Mouse (Mus musculus) layer of hippocampus, adult 9-11 months (tissue): ENCODE data around the gene Homer1.

Experiments used
- DNase-seq: peaks from one replicate; pipeline ENCODE4 v3.0.0; 2022

Gene Homer1

DNA sequence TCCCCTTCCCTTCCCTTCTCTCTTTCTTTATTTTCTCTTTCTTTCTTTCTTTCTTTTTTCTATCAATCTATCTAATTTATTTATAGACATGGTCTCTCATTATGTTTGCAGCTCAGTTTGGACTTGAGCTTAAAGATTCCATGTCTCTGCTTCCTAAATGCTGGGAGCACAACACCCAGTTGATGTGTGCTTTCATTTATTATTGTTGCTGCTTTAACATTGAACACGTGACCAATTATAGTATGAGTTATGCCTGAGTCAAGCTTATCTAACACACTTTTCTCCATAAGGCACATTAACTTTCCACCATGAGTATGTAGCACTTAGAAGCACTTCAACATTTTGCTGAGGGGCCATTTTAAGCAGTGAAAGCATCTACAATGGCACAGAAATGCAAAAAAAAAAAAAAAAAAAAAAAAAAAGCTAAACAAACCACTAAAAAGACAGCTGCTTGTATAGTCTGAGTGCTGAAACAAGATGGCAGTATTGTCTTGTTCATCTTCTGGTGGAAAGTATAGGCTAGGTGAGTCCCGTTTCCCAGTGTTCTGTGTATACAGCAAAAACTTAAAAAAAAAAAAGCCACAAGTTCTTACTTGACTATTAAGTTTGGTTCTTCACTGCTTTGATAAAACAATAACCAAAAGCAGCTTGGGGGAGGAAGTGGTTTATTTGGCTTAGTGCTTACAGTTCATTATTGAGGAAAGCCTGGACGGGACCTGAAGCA is 41.3 kb downstream of the Homer1 start:
- DNase-seq, result no peak

DNA sequence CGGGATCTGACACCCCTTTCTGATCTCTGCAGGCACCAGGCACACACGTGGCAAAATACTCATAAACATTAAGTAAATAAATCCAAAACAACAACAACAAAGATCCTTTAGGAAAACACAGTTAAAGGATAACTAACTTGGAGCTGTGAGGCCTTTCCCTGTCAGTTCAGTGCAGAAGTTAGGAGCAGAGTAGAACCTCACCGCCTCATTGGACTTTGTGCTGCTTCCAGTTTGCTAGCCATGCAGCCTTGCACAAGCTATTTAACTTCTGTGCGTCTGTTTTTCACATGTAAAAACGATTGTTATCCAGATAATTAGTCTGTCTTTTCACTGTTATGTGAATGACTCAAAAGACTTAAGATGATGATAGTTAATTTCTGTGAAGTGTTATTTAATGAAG is 43.2 kb downstream of the Homer1 start:
- no peak for DNase-seq

DNA sequence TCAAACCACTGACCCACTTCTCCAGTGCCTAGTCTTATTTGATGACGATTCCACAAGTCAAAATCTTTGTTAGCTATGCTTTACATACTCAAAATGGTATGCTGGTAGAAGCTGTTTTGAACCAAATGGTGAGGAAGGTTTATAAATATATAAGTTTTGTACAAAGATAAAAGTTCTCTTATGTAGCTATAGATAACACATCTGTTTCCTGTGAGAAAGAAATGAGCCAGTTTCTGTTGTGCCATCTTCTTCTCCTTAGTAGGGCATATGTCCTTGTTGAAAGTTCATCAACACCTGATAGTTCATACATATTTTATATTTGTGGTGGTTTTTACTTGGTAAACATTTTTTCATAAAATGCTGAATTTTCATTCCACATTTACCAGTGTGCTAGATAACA is 45.0 kb downstream of the Homer1 start:
- no peak for DNase-seq

DNA sequence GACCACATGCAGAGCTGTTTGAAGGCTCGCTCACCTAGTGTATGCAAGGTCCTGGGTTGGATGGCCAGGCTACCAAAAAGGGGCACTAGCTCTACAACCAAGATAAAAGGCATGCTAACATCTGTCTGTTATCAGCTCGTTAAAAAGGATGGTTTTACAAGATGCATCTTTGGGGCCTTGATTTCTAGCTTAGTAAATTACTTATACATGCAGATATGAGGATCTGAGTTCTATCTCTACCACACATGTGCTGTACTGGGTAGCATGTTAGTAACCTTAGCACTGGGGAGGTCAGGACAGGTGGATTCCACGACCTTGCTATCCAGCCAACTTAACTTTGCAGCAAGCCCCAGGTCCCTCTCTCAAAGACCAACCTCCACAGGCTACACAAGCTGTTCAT is 46.4 kb downstream of the Homer1 start:
- no peak for DNase-seq

DNA sequence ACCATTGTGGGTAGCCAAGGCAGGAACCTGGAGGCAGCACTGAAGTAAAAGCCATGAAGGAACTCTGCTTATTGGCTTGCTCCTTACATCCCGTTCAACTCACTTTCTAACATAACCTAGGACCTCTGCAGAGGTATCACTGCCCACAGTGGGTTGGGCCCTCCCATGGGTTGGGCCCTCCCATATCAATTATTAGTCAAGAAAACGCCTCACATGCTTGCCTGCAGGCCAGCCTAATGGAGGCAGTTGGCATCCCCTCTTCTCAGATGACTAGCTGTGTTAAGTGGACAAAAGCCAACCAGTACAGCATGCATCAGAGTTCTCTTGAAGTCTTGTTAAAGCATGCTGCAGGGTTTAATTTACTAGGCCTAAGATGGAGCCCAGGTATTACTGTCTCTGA is 52.6 kb downstream of the Homer1 start:
- no peak for DNase-seq

DNA sequence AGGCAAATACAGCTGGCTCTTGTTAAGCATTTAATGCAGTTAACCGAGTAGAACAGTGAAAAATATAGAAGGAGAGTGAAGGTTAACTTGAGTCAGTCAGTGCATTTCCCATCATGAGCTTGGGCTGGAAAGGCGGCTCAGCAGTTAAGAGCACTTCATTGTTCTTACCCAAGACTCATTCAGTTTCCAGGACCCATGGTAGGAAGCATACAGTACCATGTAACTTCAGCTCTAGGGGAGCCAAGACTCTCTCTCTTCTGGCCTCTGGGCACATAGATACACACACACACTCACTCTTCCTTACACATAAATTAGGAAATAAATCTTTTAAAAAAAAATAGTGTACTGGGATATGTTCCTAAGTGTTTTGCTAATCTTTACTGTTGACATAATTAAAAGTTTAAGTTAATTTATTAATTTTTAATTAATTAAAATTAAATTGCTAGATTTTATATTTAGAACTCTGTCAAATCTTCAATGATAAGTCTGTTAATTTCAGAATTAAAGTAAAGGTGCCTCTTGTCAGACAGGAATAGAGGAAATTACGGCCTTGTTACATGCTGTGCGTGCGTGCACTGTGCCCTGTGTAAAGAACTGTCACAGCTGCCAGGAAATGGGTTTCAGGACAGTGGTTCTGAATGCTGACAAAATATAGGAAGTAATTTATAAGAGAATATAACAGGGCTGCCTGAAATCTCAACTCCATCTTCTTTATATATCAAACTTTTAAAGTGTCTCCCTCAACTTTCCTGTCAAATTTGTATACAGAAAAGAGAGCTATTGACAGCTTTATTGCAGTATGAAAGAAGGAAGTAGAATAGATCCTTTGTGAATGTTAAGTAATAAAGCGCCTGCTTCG is 55.2 kb downstream of the Homer1 start:
- no peak for DNase-seq

DNA sequence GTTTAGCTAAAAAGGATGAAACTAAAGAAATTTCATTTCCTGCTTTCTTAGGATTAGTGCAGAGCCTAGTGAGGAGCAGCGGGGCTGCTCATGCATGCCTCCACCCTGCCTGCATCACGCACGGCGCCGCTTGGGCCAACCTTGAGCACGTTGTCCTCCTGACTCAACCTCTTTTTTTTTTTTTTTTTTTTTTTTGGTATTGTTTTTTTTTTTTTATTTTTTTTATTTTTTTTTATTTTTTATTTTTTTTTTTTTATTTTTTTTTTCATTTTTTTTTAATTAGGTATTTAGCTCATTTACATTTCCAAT is 55.8 kb downstream of the Homer1 start:
- DNase-seq, result no peak

DNA sequence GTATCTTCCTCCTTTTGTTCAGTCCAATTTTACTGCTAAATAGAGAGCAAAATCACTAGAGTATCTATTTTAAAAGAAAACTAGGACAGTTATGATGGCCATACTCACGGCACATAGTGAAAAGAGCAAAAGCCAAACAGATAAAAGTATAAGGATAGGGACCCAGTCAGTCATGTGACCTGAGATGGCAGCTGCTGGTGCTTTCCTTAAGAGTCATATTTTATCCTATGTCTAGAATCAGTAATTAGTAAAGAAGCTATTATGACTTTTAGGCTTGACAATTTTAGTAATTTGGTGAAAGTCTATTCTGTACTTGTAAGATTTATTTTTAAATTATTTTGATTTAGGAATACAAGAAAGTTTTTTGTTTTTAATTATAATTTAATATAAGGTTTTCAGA is 59.1 kb downstream of the Homer1 start:
- no peak for DNase-seq

DNA sequence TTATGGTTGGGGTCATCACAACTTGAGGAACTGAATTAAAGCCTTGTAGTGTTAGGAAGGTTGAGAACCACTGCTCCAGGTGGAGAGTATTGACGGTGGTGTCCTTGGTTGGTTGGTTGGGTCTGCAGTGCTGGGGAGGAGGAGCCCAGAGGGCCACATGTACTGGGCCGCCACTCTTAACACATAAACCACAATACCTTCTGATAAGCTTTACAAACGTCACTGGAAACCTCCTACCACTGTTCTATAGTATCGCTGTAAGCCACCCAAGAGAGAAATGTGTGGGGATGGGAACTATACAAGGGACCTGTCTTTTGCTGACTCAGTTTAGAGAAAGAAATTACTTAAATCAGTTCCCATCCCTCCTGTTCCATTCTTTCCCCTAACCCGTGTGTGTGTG is 68.1 kb downstream of the Homer1 start:
- DNase-seq, result no peak

DNA sequence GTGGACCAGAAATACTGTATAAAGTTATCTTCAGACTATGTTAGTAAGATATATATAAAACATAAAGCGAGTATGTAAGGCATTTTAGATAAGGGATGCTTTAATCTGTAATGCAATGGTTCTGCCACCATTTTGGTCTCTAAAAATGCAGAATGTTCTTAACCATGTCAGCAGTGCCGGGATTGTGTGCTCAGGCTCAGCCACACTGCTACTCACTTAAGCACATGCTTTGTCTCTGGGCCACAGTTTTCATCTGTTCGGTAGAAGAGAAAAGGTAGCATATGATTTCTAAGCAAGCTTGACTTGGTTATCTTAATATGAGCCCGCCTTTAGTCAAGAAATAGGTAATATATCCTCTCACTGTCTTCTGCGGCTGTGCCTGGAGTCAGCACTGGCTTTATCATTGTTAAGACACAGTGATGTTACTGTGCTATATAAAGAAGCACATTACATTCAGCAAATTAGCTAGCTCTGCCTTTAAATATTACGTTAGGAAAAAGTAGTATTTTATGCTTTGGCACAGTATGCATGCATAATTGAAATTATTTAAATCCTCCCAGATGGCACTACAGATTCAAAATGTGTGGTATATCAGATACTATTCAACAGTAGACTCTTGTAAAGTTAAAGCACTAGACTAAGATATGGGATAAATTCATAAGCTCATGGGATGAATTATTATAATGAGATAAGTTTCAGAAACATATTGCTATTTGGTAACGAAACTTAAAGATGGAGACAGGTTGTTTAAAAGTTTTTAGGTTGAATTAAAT is 69.6 kb downstream of the Homer1 start:
- no peak for DNase-seq

DNA sequence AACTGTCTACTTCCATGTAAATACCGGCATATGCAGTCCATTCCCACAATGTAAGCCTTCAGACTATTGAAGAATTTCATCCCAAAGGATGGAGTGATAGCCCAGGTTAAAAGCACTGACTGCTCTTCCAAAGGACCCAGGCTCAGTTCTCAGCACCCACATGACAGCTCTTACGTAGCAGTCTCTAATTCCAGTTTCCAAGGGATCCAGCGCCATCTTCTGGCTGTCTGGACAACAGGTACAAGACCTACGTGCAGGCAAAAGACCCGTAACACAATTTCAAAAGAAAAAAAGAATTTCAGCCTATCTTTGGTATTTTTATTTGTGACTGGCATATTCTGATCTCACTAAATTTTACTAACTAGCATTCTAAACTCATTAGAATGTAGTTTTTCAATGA is 75.0 kb downstream of the Homer1 start:
- DNase-seq, result no peak

DNA sequence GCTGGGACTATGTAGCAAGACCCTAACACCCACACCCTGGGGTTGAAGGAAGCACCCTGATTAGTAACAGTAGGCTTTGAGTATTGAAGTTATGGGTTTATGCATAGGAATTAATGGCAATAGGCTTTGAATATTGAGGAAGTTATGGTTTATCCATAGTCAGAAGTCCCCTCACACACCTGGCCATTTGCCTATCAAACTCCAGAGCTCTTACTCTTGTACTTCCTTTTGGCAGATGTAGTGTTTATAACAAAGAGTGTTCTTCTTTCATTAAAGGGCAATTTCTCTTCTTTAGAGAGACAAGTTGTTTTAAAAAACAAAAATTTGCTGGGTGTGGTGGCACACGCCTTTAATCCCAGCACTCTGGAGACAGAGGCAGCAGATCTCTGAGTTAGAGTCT is 79.1 kb downstream of the Homer1 start:
- no peak for DNase-seq

DNA sequence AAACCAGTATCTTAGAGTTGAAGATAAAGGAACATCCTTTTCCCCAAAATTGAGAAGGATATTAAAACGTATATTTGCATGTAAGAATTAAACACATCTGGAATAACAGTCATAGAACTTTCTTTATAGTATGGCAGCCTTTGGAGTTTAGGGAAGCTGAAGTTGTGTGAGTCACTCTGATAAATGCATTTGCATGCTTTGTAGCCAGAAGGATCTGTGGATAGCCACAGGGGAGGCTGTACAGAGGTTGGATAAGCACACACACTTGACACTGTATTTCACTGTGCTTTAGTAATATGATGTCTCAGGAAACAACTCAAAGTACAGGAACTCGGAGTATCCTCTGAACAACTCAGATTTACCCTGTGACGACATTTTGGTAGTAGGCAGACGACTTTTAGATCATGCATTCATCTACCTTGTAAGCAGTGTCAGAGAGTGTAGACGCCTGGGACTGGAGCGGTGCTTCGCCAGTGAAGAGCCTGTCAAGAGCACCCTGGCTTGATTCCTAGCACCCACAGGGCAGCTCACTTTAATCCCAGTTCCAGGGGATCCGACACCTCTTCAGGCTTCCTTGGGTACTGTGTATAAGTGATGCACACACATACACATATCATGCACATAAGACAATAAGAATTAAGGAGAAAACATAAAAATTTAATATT is 81.1 kb downstream of the Homer1 start:
- DNase-seq, result no peak

DNA sequence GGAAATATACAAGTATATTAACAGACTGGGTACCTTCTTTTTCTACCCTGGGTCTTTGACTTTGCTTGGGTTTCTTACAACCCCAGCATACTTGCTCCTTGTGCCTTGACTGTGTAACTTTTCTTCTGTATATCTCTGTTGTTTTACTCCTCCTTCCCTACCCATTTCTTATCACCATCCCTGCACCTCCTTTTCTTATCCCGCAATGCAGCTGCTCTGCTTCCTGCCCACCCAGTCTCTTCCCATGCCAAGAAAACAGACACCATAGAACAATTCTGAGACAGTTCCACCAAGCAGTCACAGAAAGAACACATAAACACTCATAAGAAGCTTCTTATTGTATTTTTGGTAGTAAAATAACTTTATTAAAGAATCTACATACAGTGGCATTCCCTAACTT is 81.9 kb downstream of the Homer1 start:
- no peak for DNase-seq

DNA sequence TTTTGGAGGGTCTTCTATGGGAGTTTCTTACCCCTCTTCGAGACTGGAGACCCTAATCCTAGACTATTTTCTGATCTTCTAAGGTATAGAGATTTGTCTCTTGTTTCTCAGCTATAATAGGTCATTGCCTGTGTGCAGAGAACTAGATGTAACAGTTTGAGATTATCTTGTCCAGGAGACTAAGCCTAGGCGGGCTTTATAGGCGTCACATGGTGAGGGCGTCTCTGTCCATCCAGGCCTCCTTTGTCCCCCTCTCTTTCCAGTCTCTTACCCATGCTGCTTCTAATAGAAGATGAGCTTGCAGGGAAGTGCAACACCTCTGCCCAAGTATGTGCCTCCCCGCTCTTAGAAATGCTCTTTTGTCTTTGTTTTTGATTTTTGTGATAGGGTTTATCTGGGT is 83.7 kb downstream of the Homer1 start:
- DNase-seq, result no peak

DNA sequence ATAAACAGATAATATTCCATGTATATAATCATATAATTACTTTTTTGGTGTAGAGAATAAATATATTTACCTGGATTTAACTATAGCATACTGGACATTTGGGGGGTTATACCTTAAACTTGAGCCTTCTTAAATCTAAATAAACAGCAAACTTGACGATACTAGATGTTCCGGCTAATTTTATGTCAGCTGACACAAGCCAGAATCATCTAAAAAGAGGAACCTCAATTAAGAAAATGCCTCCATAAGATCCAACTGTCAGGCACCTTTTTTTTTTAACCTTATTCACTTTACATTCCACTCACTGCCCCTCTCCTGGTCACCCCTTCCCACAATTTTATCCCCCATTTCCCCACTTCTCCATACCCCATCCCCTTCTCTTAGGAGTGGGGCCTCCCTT is 84.2 kb downstream of the Homer1 start:
- no peak for DNase-seq

DNA sequence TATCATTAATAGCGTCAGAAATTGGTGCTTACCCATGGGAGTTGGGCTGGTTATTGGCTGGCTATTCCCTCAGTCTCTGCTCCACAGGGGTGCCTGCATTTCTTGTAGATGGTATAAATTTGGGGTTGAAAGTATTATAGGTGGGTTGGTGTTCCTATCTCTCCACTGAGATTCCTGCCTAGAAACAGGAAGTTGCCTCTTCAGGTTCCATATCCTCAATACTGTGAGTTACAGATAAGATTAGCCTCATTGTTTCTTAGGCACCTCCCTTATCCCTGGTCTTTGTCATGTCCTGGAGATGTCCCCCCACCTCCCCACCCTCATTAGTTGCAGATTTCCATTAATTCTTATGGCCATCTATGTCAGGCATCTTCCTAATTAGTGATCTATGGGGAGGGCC is 85.0 kb downstream of the Homer1 start:
- no peak for DNase-seq

DNA sequence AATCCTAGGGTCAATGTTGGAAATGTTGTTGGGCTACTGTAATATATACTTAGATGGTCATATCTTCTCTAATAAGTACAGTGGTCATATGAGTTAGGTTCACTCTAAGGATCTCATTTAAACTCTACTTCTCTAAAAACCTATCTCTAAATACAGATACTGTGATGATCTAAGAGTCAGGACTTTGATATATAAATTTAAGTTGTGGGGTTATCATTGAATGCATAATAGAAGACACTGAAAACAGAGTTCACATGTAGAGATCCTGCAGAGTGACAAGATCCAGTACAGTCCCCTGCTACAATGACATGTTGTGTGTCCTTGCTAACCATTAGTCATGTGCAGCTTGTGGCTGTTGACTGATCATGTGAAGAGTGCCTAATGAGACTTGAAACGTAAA is 85.7 kb downstream of the Homer1 start:
- DNase-seq, result no peak

DNA sequence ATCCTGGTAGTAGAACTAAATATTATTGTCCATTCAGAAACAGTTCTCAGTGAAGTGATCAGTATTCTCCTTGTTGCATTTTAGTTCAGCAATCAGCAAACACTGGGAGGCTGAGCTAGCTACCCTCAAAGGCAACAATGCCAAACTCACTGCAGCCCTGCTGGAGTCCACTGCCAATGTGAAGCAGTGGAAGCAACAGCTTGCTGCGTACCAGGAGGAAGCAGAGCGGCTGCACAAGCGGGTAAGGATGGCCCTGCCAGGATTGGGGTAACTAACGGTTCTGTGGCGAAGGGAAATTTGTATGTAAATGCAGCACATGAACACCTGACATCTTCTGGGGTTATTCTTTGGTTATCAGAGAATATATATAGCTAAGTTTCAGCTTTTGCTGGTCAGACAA is 88.0 kb downstream of the Homer1 start:
- no peak for DNase-seq

DNA sequence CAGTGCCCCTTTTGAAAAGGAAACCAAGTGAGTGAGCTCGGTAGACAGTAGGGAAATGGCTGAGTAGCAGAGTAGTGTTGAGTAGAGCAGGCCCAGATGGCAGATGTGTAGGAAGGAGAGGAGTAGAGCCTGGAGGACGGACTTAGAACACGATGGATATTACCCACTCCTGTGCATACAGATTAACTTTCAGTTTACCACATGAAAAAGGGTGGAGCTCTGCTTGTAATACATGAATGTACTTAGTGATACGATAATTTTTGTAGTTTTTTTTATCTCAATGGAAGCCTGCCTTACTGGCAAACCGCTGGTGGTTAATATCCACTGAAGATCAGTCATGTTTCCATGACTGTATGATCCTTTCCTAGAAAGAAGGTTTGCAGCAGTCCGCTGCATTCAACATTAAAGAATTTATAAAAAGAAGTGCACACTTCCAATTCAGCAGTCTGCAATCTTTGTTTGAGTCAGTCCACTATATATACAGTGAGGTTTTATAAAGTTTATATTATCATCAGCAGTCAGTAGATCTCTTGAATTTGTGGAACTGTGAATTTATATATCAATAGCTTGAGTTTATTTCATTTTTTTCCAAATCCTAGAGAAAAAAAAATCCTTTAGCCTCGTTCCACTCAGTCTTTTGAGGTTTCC is 89.3 kb downstream of the Homer1 start:
- no peak for DNase-seq

DNA sequence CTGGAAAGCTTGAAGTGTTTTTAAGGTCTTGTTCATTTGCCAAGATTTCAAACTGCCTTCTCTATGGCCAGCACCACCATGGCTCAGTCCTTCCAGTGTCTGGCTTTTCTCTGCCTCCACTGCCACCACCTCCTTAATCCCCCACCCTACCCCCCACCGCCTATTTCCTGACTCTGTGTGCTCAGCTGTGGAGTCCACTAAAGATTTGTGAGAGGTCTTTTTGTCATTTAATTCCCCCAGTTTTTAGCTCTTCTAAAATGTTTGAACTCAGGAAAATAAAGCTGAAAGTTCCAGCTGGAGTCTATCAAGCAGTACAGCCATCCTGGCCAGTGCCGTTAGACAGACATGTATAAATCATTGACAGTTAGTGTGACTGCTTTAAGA is 89.8 kb downstream of the Homer1 start:
- no peak for DNase-seq

DNA sequence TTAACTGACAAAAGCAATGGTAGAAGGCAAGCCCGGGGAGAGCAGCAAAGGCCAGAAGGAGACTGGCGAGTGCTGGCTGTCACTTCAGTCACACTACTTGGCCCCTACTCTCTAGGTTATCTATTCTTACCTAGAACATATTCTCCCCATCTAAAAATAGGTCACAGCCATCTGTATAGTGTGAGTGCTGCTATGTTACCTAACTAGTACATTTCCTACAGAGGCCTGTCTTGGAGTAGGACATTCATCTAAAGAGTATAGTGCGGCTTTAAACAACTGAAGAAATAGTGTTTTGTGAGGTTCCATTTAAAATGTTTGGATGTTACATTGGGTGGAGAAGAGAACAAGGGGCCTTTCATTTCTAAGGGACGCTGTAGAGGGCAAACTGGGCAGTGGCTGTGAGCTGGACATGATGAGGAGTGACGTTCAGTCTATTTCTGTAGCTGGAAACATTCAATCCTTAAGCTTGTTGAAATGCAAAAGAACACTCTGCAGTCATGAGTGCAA is 100.3 kb downstream of the Homer1 start:
- DNase-seq, result no peak

DNA sequence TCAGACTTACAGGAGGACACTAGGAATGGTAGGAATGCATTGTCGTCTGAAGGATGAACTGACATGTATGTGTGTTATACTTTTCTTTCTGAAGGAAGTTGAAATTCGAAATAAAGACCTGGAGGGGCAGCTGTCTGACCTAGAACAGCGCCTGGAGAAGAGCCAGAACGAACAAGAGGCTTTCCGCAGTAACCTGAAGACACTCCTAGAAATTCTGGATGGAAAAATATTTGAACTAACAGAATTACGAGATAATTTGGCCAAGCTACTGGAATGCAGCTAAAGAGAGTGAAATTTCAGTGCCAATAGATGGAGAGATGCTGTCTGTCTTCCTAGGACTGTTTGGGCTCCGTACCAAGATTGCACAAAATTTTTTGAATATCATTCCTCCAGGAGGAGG is 102.5 kb downstream of the Homer1 start:
- no peak for DNase-seq
